11 mouse cellular contexts compared by ENCODE assay signal in genomic region chr19:14388539-14388938, GRCm38 (mm10).
A peak's percentile ranks its signal among the peaks of the same experiment; 100 is the strongest.
DNase-seq lines count a peak whose midpoint lies in the region; ATAC-seq and TF ChIP-seq lines count a peak whose summit lies in the region.
"Had no signal": no experiment of that assay in that cellular context is flagged by ENCODE, and none has a peak within 500 bp of the region (broad histone marks: within the 10 kb centered on the region; RNA-seq: fewer than 3 reads in every experiment).

No protein-coding gene starts in this region.

- peak; percentile 65 for ATAC-seq in megakaryocyte progenitor cell, adult 5-6 weeks (replicated peaks; ENCODE audit: poor library complexity)
- no peak for ATAC-seq in hindbrain, embryonic 12.5 days (ENCODE audit: low FRiP score)
- no peak for ATAC-seq in liver, embryonic 11.5 days (replicated peaks; ENCODE audit: low FRiP score)

- H3K9ac ChIP-seq in hindbrain, embryonic 12.5 days, result no peak overlapping the region
- no peak overlapping the region for H3K9ac ChIP-seq in liver, embryonic 11.5 days (ENCODE audit: low read depth, low read length)
- H3K9ac ChIP-seq: liver, embryonic 15.5 days; neural tube, embryonic 12.5 days had no signal

- DNase-seq in adrenal gland, postnatal 14 days, result peak; percentile 21
- DNase-seq in adrenal gland, postnatal 4 days (ENCODE audit: low spot score in 2 of 2), result no peak
- peak; percentile 9 to 45 for DNase-seq in spleen, adult 18-20 months
- DNase-seq in spleen, postnatal 4 days (ENCODE audit: low spot score in 2 of 2), result no peak
- no peak for DNase-seq in liver, embryonic 11.5 days (ENCODE audit: low spot score)
- DNase-seq in cerebellum, adult 2 months, result no peak
- DNase-seq: kidney, postnatal 10 days had no signal

- no peak overlapping the region for H3K27ac ChIP-seq in hindbrain, embryonic 12.5 days
- no peak overlapping the region for H3K27ac ChIP-seq in liver, embryonic 11.5 days (ENCODE audit: low read depth, low read length)
- no peak overlapping the region for H3K27ac ChIP-seq in cerebellum, adult 2 months (ENCODE audit: insufficient read depth, low read length)
- H3K27ac ChIP-seq: liver, embryonic 15.5 days; neural tube, embryonic 12.5 days had no signal

- H3K27me3 ChIP-seq in hindbrain, embryonic 12.5 days, result no peaks in the 10 kb centered on the region
- no peaks in the 10 kb centered on the region for H3K27me3 ChIP-seq in liver, embryonic 11.5 days (replicated peaks; ENCODE audit: control insufficient read depth, insufficient read depth, low read length)
- no peaks in the 10 kb centered on the region for H3K27me3 ChIP-seq in cerebellum, adult 2 months (ENCODE audit: control insufficient read depth, insufficient read depth, low read length)
- H3K27me3 ChIP-seq: liver, embryonic 15.5 days; neural tube, embryonic 12.5 days had no signal

- H3K36me3 ChIP-seq in hindbrain, embryonic 12.5 days, result no peaks in the 10 kb centered on the region
- H3K36me3 ChIP-seq in liver, embryonic 11.5 days (ENCODE audit: control insufficient read depth, insufficient read depth, low read length), result no peaks in the 10 kb centered on the region
- H3K36me3 ChIP-seq: liver, embryonic 15.5 days; neural tube, embryonic 12.5 days had no signal

- H3K9me3 ChIP-seq in hindbrain, embryonic 12.5 days (replicated peaks), result no peaks in the 10 kb centered on the region
- no peaks in the 10 kb centered on the region for H3K9me3 ChIP-seq in liver, embryonic 11.5 days (ENCODE audit: control insufficient read depth, low read length)
- H3K9me3 ChIP-seq: liver, embryonic 15.5 days; neural tube, embryonic 12.5 days had no signal

- H3K4me3 ChIP-seq in hindbrain, embryonic 12.5 days, result no peak overlapping the region
- H3K4me3 ChIP-seq in liver, embryonic 11.5 days (ENCODE audit: low read depth, low read length), result no peak overlapping the region
- no peak overlapping the region for H3K4me3 ChIP-seq in cerebellum, adult 2 months (replicated peaks; ENCODE audit: insufficient read depth, low read depth, low read length)
- H3K4me3 ChIP-seq: liver, embryonic 15.5 days; neural tube, embryonic 12.5 days had no signal

- 46% methylated on average over 4 of the region's 4 CpGs for WGBS in hindbrain, embryonic 12.5 days
- WGBS in liver, embryonic 11.5 days, result 36% methylated on average over 4 of the region's 4 CpGs
- 62% methylated on average over 4 of the region's 4 CpGs for WGBS in cerebellum, adult 2 months

- H3K4me1 ChIP-seq in hindbrain, embryonic 12.5 days, result no peaks in the 10 kb centered on the region
- H3K4me1 ChIP-seq in liver, embryonic 11.5 days (replicated peaks; ENCODE audit: control insufficient read depth, insufficient read depth, low read length), result no peaks in the 10 kb centered on the region
- H3K4me1 ChIP-seq in cerebellum, adult 2 months (ENCODE audit: control insufficient read depth, insufficient read depth, low read length), result no peaks in the 10 kb centered on the region
- H3K4me1 ChIP-seq: liver, embryonic 15.5 days; neural tube, embryonic 12.5 days had no signal

- no peak for TF ChIP-seq POLR2A in cerebellum, adult 2 months (IDR thresholded peaks at IDR 0.05; ENCODE audit: borderline replicate concordance, insufficient read depth, low read length)

- no peak overlapping the region for H3K4me2 ChIP-seq in hindbrain, embryonic 12.5 days (replicated peaks)
- H3K4me2 ChIP-seq in liver, embryonic 11.5 days, result no peak overlapping the region
- H3K4me2 ChIP-seq: liver, embryonic 15.5 days; neural tube, embryonic 12.5 days had no signal

- no peak for TF ChIP-seq CTCF in cerebellum, adult 2 months (IDR thresholded peaks at IDR 0.05; ENCODE audit: borderline replicate concordance, insufficient read depth, low read depth, low read length)

Comparison
In these comparisons a context has a peak if more than half of its experiments do, and no peak if none do; other contexts are left out.
1. DNase-seq: peak in adrenal gland, postnatal 14 days (single experiment) and spleen, adult 18-20 months (2 of 2); none in adrenal gland, postnatal 4 days (0 of 2), spleen, postnatal 4 days (0 of 2), liver, embryonic 11.5 days (single experiment) and cerebellum, adult 2 months (0 of 2).